Mouse (Mus musculus): ENCODE data around the gene Srp54b. TPM values are rescaled to one million over a fixed set of nuclear protein-coding genes. Genes with fewer than 3 reads are reported as not detected.
A peak's percentile ranks its signal among the peaks of the same experiment; 100 is the strongest.
"Not testable (repeated sequence)": the region's sequence is repeated elsewhere in the genome, so short reads cannot be mapped to it uniquely, and the experiment has no call there.

Gene Srp54b
- polyA plus RNA-seq, 1 experiment from 2014 or later, result 50.2 TPM

DNA sequence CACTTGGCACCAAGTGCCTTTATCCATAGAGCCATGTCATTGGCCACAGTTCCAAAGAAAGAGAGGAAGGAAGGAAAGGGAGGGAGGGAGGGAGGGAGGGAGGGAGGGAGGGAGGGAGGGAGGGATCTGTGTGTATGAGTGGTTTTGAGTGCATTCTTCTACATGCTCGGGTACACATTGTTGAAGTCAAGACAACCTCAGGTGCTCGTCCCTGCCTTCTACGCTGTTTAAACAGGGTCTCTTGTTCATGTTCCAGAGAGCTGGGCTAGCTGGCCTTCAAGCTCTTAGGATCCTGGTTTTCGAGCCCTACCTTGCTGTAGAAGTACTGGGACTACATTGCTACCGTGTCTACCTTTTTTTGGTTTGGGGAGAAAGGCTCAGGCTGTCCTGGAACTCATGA lies 34.2 kb downstream of the Srp54b start:
- not testable (repeated sequence) for ATAC-seq (replicated peaks; ENCODE audit: low FRiP score); H3K9ac ChIP-seq (ENCODE audit: low read depth, low read length); H3K4me2 ChIP-seq; DNase-seq (ENCODE audit: low spot score); H3K36me3 ChIP-seq (ENCODE audit: control insufficient read depth, insufficient read depth, low read length); H3K27me3 ChIP-seq (replicated peaks; ENCODE audit: control insufficient read depth, insufficient read depth, low read length); H3K4me3 ChIP-seq (ENCODE audit: low read depth, low read length); H3K9me3 ChIP-seq (ENCODE audit: control insufficient read depth, low read length); H3K27ac ChIP-seq (ENCODE audit: low read depth, low read length); H3K4me1 ChIP-seq (replicated peaks; ENCODE audit: control insufficient read depth, insufficient read depth, low read length)
- WGBS, result no CpG with 5 or more reads among the region's 5 CpGs

DNA sequence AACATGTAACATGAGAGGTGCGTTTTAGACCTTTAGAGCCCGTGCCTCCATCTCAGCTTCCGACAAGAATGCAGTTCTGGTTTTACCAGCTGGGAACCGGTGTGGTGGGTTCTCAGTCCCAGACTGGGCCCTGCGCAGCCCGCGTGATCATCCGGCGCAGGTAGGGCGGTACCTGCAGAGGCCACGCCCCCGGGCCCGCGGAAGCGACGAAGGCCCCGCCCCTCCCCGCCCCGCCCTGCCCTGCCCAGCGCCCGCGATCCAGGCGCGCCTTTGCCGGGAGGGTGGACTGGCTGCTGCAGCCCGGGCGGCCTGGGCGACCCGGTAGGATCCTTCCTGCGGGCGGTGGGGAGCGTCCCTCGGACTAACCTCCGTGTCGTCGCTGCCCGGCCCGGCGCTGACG lies 44.4 kb downstream of the Srp54b start, which contains the start of gene 1700047I17Rik2:
1700047I17Rik2 (plus strand) TSS at position 287 of the 400 bp plus-strand sequence.
- not testable (repeated sequence) for H3K4me3 ChIP-seq (ENCODE audit: low read depth, low read length); H3K4me2 ChIP-seq; H3K4me1 ChIP-seq (replicated peaks; ENCODE audit: control insufficient read depth, insufficient read depth, low read length); H3K9me3 ChIP-seq (ENCODE audit: control insufficient read depth, low read length); H3K27me3 ChIP-seq (replicated peaks; ENCODE audit: control insufficient read depth, insufficient read depth, low read length); H3K9ac ChIP-seq (ENCODE audit: low read depth, low read length); H3K27ac ChIP-seq (ENCODE audit: low read depth, low read length); H3K36me3 ChIP-seq (ENCODE audit: control insufficient read depth, insufficient read depth, low read length); DNase-seq (ENCODE audit: low spot score)
- WGBS, result no CpG with 5 or more reads among the region's 40 CpGs
- peak; percentile 96 for ATAC-seq (replicated peaks; ENCODE audit: low FRiP score)

DNA sequence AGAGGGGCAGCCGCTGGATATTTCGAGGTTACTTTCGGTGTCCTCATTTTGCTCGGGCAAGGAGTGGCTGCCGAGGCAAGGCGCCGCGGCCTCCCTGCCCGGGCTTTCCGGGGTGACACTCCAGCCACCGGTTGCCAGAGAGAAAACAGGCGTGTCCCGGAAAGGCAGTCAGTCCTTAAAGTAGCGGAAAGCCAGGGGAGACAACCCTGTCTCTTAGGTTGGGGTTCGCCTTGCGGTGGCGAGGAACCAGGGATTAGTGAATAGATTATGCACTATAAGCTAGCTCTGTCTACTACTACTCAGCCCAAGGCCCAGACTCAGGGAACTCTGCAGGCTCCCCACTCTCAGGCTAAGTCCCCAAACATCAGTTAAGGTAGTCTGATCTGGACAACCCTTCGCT lies 44.9 kb downstream of the Srp54b start:
- H3K4me1 ChIP-seq (replicated peaks; ENCODE audit: control insufficient read depth, insufficient read depth, low read length); H3K36me3 ChIP-seq (ENCODE audit: control insufficient read depth, insufficient read depth, low read length); H3K4me2 ChIP-seq; H3K4me3 ChIP-seq (ENCODE audit: low read depth, low read length); H3K9me3 ChIP-seq (ENCODE audit: control insufficient read depth, low read length); H3K9ac ChIP-seq (ENCODE audit: low read depth, low read length); H3K27ac ChIP-seq (ENCODE audit: low read depth, low read length); DNase-seq (ENCODE audit: low spot score); H3K27me3 ChIP-seq (replicated peaks; ENCODE audit: control insufficient read depth, insufficient read depth, low read length): not testable (repeated sequence)
- ATAC-seq (replicated peaks; ENCODE audit: low FRiP score), result peak; percentile 74
- WGBS, result no CpG with 5 or more reads among the region's 18 CpGs

DNA sequence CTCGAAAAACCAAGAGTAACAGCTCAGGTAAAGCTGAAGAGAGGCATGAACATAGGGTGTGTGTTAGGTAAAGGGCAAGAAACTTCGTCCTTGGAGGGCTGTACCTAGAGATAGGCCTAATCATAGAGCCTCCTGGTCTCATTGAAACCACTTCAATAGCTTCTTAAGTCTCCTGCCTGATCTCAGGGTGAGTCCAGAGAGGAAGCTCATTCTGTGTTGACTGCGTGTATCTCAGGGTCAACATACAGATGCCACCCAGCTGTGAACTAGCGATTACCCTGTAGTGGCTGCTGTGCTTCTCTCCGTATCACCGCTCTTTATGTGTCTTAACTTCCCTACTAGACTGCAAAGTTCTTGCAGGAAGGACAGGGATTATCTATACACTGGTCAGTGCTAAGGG lies 58.0 kb downstream of the Srp54b start:
- not testable (repeated sequence) for H3K4me1 ChIP-seq (replicated peaks; ENCODE audit: control insufficient read depth, insufficient read depth, low read length); H3K9me3 ChIP-seq (ENCODE audit: control insufficient read depth, low read length); ATAC-seq (replicated peaks; ENCODE audit: low FRiP score); H3K27me3 ChIP-seq (replicated peaks; ENCODE audit: control insufficient read depth, insufficient read depth, low read length); H3K4me2 ChIP-seq; H3K9ac ChIP-seq (ENCODE audit: low read depth, low read length); H3K36me3 ChIP-seq (ENCODE audit: control insufficient read depth, insufficient read depth, low read length); H3K4me3 ChIP-seq (ENCODE audit: low read depth, low read length); H3K27ac ChIP-seq (ENCODE audit: low read depth, low read length); DNase-seq (ENCODE audit: low spot score)
- no CpG with 5 or more reads among the region's 6 CpGs for WGBS

DNA sequence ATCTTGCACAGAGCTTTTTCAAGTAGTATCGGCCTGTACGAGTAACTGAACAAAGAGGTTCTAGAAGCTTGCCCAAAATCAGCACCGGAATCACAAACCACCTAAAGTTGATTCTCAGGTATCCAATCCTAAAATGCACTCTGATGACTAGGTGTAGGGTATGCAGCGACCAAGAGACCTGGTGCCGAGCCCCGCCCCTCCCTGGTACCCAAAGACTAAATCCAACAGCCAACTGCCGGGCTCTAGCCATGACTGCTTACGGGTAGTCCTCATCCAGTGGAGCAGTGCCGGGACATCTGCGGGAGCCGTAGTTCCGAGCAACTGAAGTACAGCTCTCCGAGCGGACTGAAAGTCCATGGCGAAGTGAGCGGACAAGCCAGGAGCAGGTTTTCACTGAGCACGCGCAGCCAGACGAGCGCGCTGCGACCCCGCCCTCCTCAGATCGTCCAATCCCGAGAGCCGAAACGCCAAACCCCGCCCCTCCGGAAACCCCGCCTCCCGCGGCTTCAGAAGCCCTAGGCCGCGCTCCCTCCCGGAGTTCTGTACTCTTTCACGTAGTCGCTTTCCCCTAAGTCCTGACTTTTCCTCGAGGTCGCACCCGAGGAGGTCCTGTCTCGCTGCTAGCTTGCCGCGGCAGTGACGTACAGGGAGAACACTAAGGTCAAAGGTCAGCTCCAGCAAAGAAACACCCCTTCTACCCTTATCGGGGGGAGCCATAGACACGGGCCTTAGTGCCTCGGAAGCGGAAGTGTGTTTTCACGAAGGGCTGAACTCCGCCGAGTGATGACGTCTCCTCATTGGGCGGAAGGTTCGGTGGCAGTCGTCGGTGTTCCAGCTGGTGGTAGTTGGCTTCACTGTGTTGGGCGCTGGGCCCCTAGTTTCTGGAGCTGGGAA lies 75.0 kb downstream of the Srp54b start, which contains the start of gene Srp54c:
Srp54c (plus strand) TSS at position 543 of the 894 bp plus-strand sequence.
- H3K4me2 ChIP-seq; H3K4me1 ChIP-seq (replicated peaks; ENCODE audit: control insufficient read depth, insufficient read depth, low read length); H3K27me3 ChIP-seq (replicated peaks; ENCODE audit: control insufficient read depth, insufficient read depth, low read length); DNase-seq (ENCODE audit: low spot score); H3K27ac ChIP-seq (ENCODE audit: low read depth, low read length); H3K36me3 ChIP-seq (ENCODE audit: control insufficient read depth, insufficient read depth, low read length); H3K9ac ChIP-seq (ENCODE audit: low read depth, low read length); H3K9me3 ChIP-seq (ENCODE audit: control insufficient read depth, low read length): not testable (repeated sequence)
- WGBS, result no CpG with 5 or more reads among the region's 57 CpGs
- ATAC-seq (replicated peaks; ENCODE audit: low FRiP score), result peak; percentile 98
- H3K4me3 ChIP-seq (ENCODE audit: low read depth, low read length), result peak within 1 kb of the TSS; percentile 43

DNA sequence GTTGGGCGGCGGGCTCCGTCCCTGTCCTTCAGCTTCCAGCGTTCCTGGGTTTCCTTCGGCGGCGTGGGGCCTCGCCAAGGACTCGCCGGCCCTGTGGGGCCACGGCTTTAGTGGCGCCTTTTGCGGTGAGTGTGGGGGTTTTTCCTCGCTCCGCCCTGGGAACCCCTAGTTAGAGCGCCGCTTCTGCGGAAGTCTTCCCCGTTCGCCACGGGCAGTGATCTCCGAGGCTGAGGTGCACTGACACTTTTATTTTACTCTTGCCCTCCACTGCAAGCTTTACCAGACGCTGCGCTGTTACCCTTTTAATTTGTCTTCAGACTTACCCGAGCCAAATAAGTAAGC lies 75.6 kb downstream of the Srp54b start:
- not testable (repeated sequence) for H3K36me3 ChIP-seq (ENCODE audit: control insufficient read depth, insufficient read depth, low read length); H3K27ac ChIP-seq (ENCODE audit: low read depth, low read length); H3K4me2 ChIP-seq; H3K27me3 ChIP-seq (replicated peaks; ENCODE audit: control insufficient read depth, insufficient read depth, low read length); H3K9ac ChIP-seq (ENCODE audit: low read depth, low read length); H3K9me3 ChIP-seq (ENCODE audit: control insufficient read depth, low read length); H3K4me1 ChIP-seq (replicated peaks; ENCODE audit: control insufficient read depth, insufficient read depth, low read length); DNase-seq (ENCODE audit: low spot score)
- peak overlapping the region; percentile 43 for H3K4me3 ChIP-seq (ENCODE audit: low read depth, low read length)
- 0% methylated on average over 11 of the region's 25 CpGs for WGBS
- ATAC-seq (replicated peaks; ENCODE audit: low FRiP score), result peak; percentile 35

Other genes starting within 250 kb of the Srp54b start
- gene Gm20403, start 168.6 kb upstream of the Srp54b start, polyA plus RNA-seq (2014; fragmentation: Nextera tagmentation; extraction: Ambion mirVana), result not detected in 2 replicates
- gene Baz1a, start 140.8 kb upstream of the Srp54b start, polyA plus RNA-seq (2014; fragmentation: Nextera tagmentation; extraction: Ambion mirVana), result 46.4 and 49.1 TPM in 2 replicates
- 46.1 and 48.4 TPM in 2 replicates for gene 2700097O09Rik, start 75.0 kb upstream of the Srp54b start, polyA plus RNA-seq (2014; fragmentation: Nextera tagmentation; extraction: Ambion mirVana)
- 151 and 179 TPM in 2 replicates for gene Srp54a, start 74.8 kb upstream of the Srp54b start, polyA plus RNA-seq (2014; fragmentation: Nextera tagmentation; extraction: Ambion mirVana)
- gene Fam177a, start 30.6 kb upstream of the Srp54b start, polyA plus RNA-seq (2014; fragmentation: Nextera tagmentation; extraction: Ambion mirVana), result 17.8 and 18.4 TPM in 2 replicates
- gene 1700047I17Rik2, start 44.5 kb downstream of the Srp54b start, polyA plus RNA-seq (2014; fragmentation: Nextera tagmentation; extraction: Ambion mirVana), result 0.27 TPM in 1 of 2 replicates, not detected in the other
- gene Srp54c, start 75.1 kb downstream of the Srp54b start, polyA plus RNA-seq (2014; fragmentation: Nextera tagmentation; extraction: Ambion mirVana), result 70.9 and 76.3 TPM in 2 replicates
- 19.0 and 24.8 TPM in 2 replicates for gene 1110008L16Rik, start 144.5 kb downstream of the Srp54b start, polyA plus RNA-seq (2014; fragmentation: Nextera tagmentation; extraction: Ambion mirVana)
- 18.9 and 21.7 TPM in 2 replicates for gene Ppp2r3c, start 147.9 kb downstream of the Srp54b start, polyA plus RNA-seq (2014; fragmentation: Nextera tagmentation; extraction: Ambion mirVana)
- gene Psma6, start 229.1 kb downstream of the Srp54b start, polyA plus RNA-seq (2014; fragmentation: Nextera tagmentation; extraction: Ambion mirVana), result 410 and 426 TPM in 2 replicates